Mouse (Mus musculus): ENCODE measurements around the gene Gcsam. TPM values are rescaled to one million over a fixed set of nuclear protein-coding genes. Genes with fewer than 3 reads are reported as not detected.

The Gcsam gene
- total RNA-seq, 1 experiment from 2014 or later, result not detected

DNA sequence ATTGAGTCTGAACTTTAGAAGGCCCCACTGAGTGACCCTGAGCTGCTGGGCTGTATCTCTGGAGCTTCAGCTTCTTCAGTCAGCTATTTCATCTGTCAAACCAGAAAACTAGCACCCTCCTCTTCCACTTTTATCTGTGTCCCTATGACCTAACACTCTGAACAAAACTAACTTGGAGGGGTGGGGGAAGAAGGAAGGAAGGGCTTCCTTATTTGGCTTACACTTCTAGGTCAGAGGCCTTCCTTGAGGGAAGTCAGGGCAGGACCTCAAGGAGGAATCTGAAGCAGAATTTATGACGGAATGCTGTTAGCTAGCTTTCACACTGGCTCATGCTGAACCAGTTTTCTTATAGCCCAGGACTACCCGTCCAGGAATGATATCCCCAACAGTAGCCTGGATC lies 41.3 kb downstream of the Gcsam start:
- no peak for DNase-seq

DNA sequence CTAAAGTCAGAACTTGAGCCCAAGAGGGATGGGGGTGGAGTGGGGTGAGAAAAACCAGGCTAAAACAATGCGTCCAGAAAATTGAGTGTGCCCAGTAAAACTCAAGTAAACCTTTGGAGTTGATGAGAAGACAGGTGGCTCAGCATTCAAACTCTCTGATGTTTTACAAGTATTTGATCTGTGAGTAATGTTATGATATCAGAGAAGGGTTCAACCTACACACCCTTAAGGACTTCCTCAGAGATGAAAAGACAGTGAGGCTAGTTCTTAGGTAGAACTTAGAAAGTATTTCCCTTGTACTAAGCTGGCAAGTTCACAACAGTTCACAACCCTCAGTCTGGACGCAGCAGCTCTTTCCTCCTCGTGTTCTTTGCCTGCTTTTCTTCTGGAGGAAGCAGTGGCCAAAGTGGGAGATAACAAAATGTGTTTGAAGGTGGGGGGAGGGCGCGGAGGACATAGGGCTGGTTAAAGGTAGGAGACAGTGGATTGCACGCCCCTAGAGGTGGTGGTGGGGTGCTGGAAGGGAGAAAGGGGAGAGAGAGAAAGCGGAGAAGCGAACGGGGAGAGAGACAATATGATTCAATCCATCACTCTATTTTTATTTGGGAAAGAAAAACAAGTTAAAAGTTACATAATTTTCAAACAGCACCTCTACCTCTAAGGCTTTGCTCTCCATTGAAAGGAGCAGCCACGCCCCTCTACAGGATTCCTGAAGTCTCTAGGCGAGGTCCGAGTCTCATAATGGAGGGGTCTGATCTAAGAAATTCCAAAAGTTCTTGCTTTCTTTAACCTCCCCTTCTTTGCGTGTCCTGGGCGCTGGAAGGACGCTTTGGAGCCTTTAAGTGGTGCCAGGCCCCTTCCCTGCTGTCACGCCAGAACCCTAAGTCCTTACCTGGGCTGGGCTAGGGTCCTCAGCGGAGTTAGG lies 43.1 kb downstream of the Gcsam start:
- no peak for DNase-seq

DNA sequence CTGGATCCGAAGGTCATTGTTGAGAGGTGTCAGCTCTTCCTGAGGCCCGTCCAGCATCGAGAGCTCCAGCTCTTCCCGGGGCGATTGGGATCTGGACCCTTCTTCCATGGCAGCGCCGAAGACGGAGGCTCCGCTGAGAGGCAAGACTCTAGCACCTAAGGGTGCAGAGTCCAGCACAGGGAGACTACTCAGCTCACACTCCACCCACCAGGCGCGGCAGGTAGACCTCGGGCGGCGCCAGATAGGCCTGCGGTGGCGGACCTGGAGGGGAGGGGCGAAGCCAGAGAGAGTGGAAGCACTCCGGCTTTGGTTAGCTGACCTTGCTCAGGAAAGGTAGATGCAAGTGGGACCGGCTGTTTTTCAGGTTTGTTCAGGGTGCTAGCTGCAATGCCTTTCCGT lies 43.8 kb downstream of the Gcsam start, which contains the start of gene BC016579:
Gene BC016579 (minus strand): TSS at position 135 of the 399 bp plus-strand sequence.
- no peak for DNase-seq

GRCm38 (mm10) chr16:45654465-45654864 lies 44.3 kb downstream of the Gcsam start:
- DNase-seq, result no peak

DNA sequence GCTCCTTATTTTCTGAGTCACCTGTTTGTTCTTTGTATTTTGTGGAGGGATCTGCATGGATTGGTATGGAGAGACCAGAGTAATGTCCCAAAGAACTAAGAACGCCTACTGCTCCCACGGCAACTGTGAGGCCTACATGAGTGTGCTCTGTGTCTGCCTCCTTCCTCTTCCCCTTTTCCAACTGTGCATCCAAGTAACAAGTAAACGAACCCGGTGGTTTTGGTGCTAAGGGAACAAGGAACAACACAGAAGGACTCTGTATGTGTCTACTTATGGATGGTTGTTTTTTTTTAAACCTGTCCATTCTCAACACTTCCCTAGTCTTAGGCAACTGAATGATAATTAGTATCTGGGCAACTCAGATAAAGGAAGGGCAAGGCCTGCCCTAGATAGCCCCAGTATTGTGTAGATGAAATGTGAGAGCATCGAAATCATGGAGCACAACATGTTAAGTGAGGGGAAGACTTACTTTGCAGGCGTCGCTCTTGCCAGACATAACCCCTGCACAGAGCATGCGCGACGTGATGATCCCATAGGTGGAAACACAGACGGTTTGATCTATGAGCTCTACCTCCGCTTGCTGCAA lies 47.5 kb downstream of the Gcsam start:
- no peak for DNase-seq

GRCm38 (mm10) chr16:45658248-45658647 lies 48.1 kb downstream of the Gcsam start:
- DNase-seq, result no peak

DNA sequence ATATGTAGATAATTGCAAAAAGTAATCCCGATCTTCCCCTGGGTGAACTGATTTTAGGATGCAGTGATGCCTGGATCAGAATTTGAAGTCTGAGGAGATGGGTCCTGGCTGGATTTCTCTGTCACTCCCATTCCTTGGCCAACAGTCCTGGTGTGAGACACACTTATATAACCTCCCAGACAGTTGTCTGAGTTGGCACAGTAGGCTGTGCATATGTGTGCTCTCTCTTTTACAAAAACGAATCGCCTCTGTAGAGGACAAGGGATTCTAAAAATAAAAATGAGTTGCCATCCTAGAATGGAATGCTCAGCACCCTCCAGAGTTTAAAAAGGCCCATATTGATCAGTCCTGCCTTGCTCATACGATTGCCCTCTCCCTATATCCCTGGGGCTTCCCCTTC lies 49.4 kb downstream of the Gcsam start:
- no peak for DNase-seq

- DNase-seq, result no peak
These were observed 52.2 kb downstream of the Gcsam start for GRCm38 (mm10) chr16:45662381-45662780.

DNA sequence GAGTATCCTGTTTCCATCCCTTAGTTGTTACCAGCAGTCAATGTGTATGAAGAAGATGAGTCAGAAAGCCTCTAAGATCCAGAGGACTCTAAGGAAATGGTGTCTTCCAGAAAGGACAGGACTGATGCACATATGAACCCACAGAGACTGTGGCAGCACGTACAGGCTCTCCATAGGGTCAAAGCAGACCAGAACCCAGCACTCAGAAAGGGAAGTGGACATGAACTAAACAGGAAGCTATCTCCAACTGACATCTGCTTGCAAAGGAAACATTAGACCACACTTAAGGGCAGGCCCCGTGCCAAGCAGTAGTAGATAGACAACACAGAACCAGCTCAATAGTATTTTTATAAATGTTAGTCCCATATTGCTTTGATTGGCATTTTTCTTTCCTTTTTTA lies 56.0 kb downstream of the Gcsam start:
- DNase-seq, result no peak

GRCm38 (mm10) chr16:45668178-45668577 lies 58.0 kb downstream of the Gcsam start:
- DNase-seq, result no peak

- DNase-seq, result no peak
These were observed 59.8 kb downstream of the Gcsam start for GRCm38 (mm10) chr16:45670005-45670404.

Other genes starting within 250 kb of the Gcsam start
- gene Cd200, start 201.3 kb upstream of the Gcsam start, total RNA-seq (2021), result 40.1 and 54.1 TPM in 2 replicates
- gene Gm609, start 117.4 kb upstream of the Gcsam start, total RNA-seq (2021), result not detected in 2 replicates
- not detected in 2 replicates for gene Gm17783, start 78.3 kb upstream of the Gcsam start, total RNA-seq (2021)
- gene Slc9c1, start 75.1 kb upstream of the Gcsam start, total RNA-seq (2021), result not detected in 2 replicates
- 0.15 TPM in 1 of 2 replicates, not detected in the other for gene BC016579, start 43.7 kb downstream of the Gcsam start, total RNA-seq (2021)
- gene Tmprss7, start 83.3 kb downstream of the Gcsam start, total RNA-seq (2021), result 0.21 TPM in 1 of 2 replicates, not detected in the other
- 4.9 and 5.0 TPM in 2 replicates for gene Tagln3, start 114.2 kb downstream of the Gcsam start, total RNA-seq (2021)
- 23.3 and 30.0 TPM in 2 replicates for gene Abhd10, start 132.6 kb downstream of the Gcsam start, total RNA-seq (2021)